Mouse (Mus musculus) hindbrain, embryonic 11.5 days (tissue): ENCODE results near the gene Ttc7. TPM values are rescaled to one million over a fixed set of nuclear protein-coding genes. Genes with fewer than 3 reads are reported as not detected.

Experiments
- ATAC-seq: fragments of 200-750 bp; cut with Nextera tagmentation; 2 replicates; pipeline ENCODE4 v1.8.0; 2017; ENCODE audit warnings: mild to moderate bottlenecking, moderate TSS enrichment, moderate library complexity; ENCODE audit not compliant: low FRiP score
- DNase-seq: peaks from one replicate; pipeline ENCODE4 v3.0.0-alpha.2; 2015; ENCODE audit warnings: low spot score
- H3K27ac ChIP-seq: fragments of 300-500 bp; sonication (generic); 2 replicates; pipeline ENCODE4 v1.5.1; 2014; ENCODE audit warnings: mild to moderate bottlenecking, low read depth, low read length
- H3K27me3 ChIP-seq: fragments of 300-500 bp; sonication (generic); 2 replicates; pipeline ENCODE4 v1.6.1; 2014; ENCODE audit warnings: mild to moderate bottlenecking, low read length, moderate library complexity, mixed read lengths; ENCODE audit not compliant: control insufficient read depth, insufficient read depth
- H3K36me3 ChIP-seq: fragments of 300-500 bp; sonication (generic); 2 replicates; pipeline ENCODE4 v1.6.1; 2014; ENCODE audit warnings: mild to moderate bottlenecking, low read length, moderate library complexity, mixed read lengths; ENCODE audit not compliant: control insufficient read depth, insufficient read depth
- H3K4me1 ChIP-seq: fragments of 300-500 bp; sonication (generic); replicated peaks from 2 replicates; pipeline ENCODE4 v1.6.1; 2014; ENCODE audit warnings: low read length, mixed read lengths; ENCODE audit not compliant: control insufficient read depth, insufficient read depth
- H3K4me2 ChIP-seq: fragments of 300-500 bp; sonication (generic); replicated peaks from 2 replicates; pipeline ENCODE4 v1.6.1; 2014; ENCODE audit warnings: mild to moderate bottlenecking, low read depth, low read length
- H3K4me3 ChIP-seq: fragments of 300-500 bp; sonication (generic); 2 replicates; pipeline ENCODE4 v1.5.1; 2014; ENCODE audit warnings: low read depth, low read length
- H3K9ac ChIP-seq: fragments of 300-500 bp; sonication (generic); 2 replicates; pipeline ENCODE4 v1.6.1; 2014; ENCODE audit warnings: low read depth, low read length
- H3K9me3 ChIP-seq: fragments of 300-500 bp; sonication (generic); 2 replicates; pipeline ENCODE4 v1.6.1; 2016; ENCODE audit warnings: low read length; ENCODE audit not compliant: control insufficient read depth
- WGBS: fragments of 180-500 bp; shearing (Covaris S2); extraction: QIAGEN DNeasy Blood & Tissue Kit; methylation state at CpG from one replicate; pipeline ENCODE4 v1.1.7; 2014; 5-methylcytosine and 5-hydroxymethylcytosine counted together
- polyA plus RNA-seq: library from polyadenylated mRNA; unstranded; fragments of >200 nt; fragmentation: Nextera tagmentation; extraction: Ambion mirVana; gene quantifications from 2 replicates; pipeline ENCODE4 v1.2.1, GENCODE M21; 2014

Gene Ttc7
- polyA plus RNA-seq, 1 experiment from 2014 or later = 2.7 TPM

GRCm38 (mm10) chr17:87264054-87264830 lies 18.4 kb upstream of the Ttc7 start:
- H3K4me1 ChIP-seq = peaks cover 3% of the 10 kb centered on the region
- H3K9ac ChIP-seq = no peak overlapping the region; the same call in 1 of the 2 replicates
- no peaks in the 10 kb centered on the region for H3K27me3 ChIP-seq
- no peaks in the 10 kb centered on the region for H3K9me3 ChIP-seq
- ATAC-seq (no peak), DNase-seq (no peak)
- no peaks in the 10 kb centered on the region for H3K36me3 ChIP-seq
- H3K4me3 ChIP-seq = no peak overlapping the region
- H3K27ac ChIP-seq = no peak overlapping the region
- WGBS = 93% methylated on average over 11 of the region's 11 CpGs
- peak overlapping the region; percentile 80; the same call in 1 of the 2 replicates for H3K4me2 ChIP-seq

DNA sequence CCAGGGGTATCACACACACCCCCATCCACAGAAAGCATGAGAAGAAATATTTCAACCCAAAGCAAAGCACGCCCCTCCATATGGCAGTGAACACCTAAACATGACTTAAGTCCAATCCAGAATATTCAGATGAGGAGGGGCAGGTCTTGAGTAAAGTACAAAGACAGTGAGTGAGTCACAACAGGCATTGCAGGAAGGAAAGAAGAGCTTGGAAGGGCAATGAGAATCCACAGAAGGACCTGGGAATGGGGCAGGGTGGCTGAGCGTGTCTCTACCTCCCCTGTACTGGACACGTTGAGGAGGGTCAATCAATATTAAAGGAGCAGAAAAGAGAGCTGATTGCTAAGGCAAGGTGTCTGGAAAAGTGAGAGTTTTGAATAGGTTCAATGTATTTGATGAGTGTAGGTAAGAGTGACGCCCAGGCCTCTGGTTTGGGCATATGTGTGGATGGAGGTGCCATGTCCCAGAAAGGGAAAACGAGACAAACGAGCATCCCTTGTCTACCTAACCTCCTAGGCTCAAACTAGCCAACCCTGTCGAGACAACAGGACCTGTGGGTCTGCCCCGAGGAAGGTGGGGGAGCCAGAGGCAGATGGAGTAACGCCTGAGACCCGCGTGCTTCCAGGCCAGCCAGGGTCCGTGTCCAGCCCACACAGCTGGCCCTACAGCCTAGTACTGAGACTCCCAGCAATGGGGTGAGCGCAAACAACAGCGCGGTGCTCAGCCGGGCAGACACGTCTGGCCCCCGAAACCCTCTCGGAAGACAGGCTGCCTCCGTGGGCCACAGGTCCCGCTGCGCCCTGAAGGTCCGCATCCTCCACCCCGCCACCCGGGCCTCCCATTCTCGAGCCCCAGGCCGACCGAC lies 17.5 kb upstream of the Ttc7 start:
- peak overlapping the region; percentile 76 for H3K4me3 ChIP-seq
- no peaks in the 10 kb centered on the region for H3K27me3 ChIP-seq
- peak overlapping the region; percentile 80 for H3K4me2 ChIP-seq
- peak overlapping the region; percentile 11; the same call in 1 of the 2 replicates for H3K27ac ChIP-seq
- no peaks in the 10 kb centered on the region for H3K9me3 ChIP-seq
- H3K4me1 ChIP-seq = peaks cover 3% of the 10 kb centered on the region
- ATAC-seq (peak; percentile 82), DNase-seq (peak; percentile 51)
- no peaks in the 10 kb centered on the region for H3K36me3 ChIP-seq
- peak overlapping the region; percentile 83 for H3K9ac ChIP-seq
- WGBS = 9% methylated on average over 27 of the region's 28 CpGs

- Histone ChIP-seq H3K4me1 (peaks cover 3% of the 10 kb centered on the region), H3K9ac (peak within 1 kb of the TSS; percentile 83), H3K27me3 (no peaks in the 10 kb centered on the region), H3K9me3 (no peaks in the 10 kb centered on the region), H3K36me3 (no peaks in the 10 kb centered on the region), H3K4me3 (peak within 1 kb of the TSS; percentile 76), H3K27ac (peak within 1 kb of the TSS; percentile 11; the same call in 1 of the 2 replicates), H3K4me2 (peak within 1 kb of the TSS; percentile 80)
- DNase-seq (peak; percentile 94), ATAC-seq (peak; percentile 94)
- under 1% methylated on average over 34 of the region's 41 CpGs for WGBS
These were observed 16.9 kb upstream of the Ttc7 start, which contains the start of gene Mcfd2 for GRCm38 (mm10) chr17:87265792-87266186. Gene Mcfd2 (minus strand): TSS chr17:87265935.

GRCm38 (mm10) chr17:87269454-87269853 lies 13.2 kb upstream of the Ttc7 start:
- no peak overlapping the region for H3K4me3 ChIP-seq
- no peaks in the 10 kb centered on the region for H3K27me3 ChIP-seq
- H3K36me3 ChIP-seq = no peaks in the 10 kb centered on the region
- H3K4me2 ChIP-seq = no peak overlapping the region
- DNase-seq = no peak
- no peak overlapping the region for H3K9ac ChIP-seq
- H3K4me1 ChIP-seq = peaks cover 3% of the 10 kb centered on the region
- H3K27ac ChIP-seq = no peak overlapping the region
- no peaks in the 10 kb centered on the region for H3K9me3 ChIP-seq
- ATAC-seq = no peak
- 80% methylated on average over 6 of the region's 6 CpGs for WGBS

DNA sequence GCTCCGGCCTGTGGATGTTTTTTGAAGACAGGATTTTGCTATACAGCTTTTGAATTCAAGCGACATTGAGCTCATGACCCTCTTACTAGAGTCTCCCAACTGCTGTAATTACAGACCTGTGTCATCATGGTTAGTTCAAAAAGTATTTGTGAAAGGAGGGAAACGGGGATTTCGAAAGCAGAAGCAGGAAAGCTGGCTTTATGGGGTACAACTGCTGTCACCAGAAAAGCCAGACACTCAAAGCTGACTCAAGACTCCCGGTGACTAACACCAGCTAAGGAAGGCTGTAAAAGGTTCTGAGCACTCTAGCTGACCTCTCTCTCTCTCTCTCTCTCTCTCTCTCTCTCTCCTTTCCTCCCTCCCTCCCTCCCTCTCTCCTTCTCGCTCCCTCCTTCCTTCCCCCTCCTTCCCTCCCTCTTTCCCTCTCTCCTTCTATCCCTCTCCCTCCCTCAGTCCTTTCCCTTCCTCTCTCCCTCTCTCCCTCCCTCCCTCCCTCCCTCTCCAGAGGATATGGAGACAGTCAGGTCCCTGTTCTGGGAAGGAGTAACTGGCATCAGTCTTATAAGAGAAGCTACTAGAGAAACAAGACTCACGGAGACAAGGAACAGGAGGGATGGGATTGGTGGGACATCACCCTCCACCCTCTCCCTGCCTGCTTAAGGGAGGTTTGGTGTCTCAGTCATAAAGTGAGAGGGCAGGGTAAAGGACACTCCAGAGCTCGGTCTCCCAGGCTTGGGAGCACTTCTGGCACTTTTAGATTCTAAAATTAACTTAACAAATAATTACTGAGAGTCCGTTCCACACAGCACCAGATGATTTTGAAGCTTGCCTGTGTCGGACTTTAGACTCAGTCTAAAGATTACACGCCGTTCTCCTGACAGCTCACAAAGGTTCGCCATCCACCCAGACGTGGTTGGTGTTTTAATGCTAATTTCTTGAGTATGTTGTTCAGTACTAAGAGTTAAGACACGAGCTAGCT lies 7.0 kb upstream of the Ttc7 start:
- H3K4me1 ChIP-seq = no peaks in the 10 kb centered on the region
- no peak overlapping the region for H3K4me2 ChIP-seq
- ATAC-seq (no peak), DNase-seq (no peak)
- no peak overlapping the region for H3K4me3 ChIP-seq
- no peaks in the 10 kb centered on the region for H3K27me3 ChIP-seq
- WGBS = 70% methylated on average over 14 of the region's 15 CpGs
- no peaks in the 10 kb centered on the region for H3K36me3 ChIP-seq
- no peak overlapping the region for H3K27ac ChIP-seq
- H3K9me3 ChIP-seq = no peaks in the 10 kb centered on the region
- no peak overlapping the region for H3K9ac ChIP-seq

DNA sequence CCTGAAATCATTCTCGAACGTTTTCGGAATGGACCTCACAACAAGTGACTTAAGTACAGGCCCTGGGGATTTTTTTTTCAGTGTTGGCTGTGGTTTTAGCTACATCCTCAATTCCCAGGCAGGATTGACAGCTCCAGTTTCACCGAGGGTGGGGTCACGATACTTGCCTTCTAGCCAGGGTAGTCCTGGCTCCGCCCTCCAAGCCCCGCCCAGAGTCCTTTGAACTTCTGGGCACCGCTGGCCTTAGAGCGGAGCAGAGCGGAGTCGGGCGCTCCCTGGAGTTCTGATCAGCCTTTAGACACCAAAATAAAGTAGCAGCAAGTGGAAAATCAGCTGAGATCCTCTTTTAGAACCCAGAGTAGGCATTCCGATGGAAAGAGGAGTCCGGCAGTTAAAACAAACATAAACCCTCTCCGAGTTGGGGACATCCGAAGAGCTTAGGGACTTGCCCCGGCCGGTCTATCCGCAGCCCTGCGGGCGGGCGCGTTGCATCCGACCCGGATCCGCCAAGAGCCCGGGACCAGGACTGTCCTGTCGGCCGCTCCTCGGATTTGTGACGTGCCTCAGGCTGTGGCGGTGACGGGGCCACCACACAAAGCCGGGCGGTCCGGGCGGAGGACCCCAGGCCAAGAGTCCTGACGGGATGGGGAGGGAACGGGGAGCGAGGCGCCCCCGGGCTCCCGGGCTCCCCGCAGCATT lies 530 bp upstream of the Ttc7 start:
- Histone ChIP-seq H3K9me3 (no peaks in the 10 kb centered on the region), H3K4me1 (peaks cover 2% of the 10 kb centered on the region), H3K4me3 (peak overlapping the region; percentile 74), H3K9ac (peak overlapping the region; percentile 85), H3K36me3 (no peaks in the 10 kb centered on the region), H3K27me3 (peaks cover 18% of the 10 kb centered on the region), H3K4me2 (peak overlapping the region; percentile 99), H3K27ac (peak overlapping the region; percentile 81)
- ATAC-seq (peak; percentile 87), DNase-seq (peak; percentile 85)
- WGBS = under 1% methylated on average over 39 of the region's 44 CpGs

DNA sequence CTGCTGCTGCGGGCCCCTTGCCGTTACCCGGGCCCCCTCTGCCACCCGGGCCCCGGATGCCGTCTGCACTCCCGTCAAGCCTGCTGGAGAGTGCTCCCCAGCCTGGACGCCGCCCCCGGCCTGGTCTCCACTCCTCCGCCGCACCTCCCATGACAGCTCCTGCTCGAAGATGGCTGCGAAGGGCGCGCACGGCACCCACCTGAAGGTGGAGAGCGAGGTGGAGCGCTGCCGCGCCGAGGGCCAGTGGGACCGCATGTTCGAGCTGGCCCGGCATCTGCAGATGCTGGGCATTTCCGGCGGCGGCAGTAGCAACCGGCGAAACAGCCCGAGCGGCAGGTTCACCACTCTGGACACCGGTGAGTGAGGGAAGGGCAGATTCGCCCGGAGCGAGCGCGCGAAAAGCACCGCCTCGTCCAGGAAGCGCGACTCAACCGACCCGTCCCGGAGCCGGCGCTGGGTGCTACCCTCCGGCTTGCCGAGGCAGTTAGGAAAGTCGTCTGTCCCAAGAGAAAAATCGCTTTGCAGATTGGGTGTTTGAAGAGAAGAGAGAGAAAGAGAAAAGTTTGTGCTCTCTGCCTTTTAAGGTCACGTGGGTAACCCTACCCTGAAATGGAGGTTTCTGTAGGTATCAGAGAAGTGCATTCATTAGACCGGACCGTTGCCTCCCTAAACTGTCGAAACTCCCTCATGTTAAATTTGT lies 519 bp downstream of the Ttc7 start:
- peaks cover 21% of the 10 kb centered on the region for H3K27me3 ChIP-seq
- H3K36me3 ChIP-seq = no peaks in the 10 kb centered on the region
- ATAC-seq = peak; percentile 66

More for the DNA sequence above, 519 bp downstream of the Ttc7 start:
- peak overlapping the region; percentile 85 for H3K9ac ChIP-seq
- H3K4me3 ChIP-seq = peak overlapping the region; percentile 74
- H3K4me1 ChIP-seq = peaks cover 2% of the 10 kb centered on the region
- WGBS = under 1% methylated on average over 48 of the region's 56 CpGs
- peak overlapping the region; percentile 81 for H3K27ac ChIP-seq
- peak overlapping the region; percentile 99 for H3K4me2 ChIP-seq
- no peak for DNase-seq
- H3K9me3 ChIP-seq = no peaks in the 10 kb centered on the region
